Mouse (Mus musculus) CD4-positive, CD25-positive, alpha-beta regulatory T cell, adult 2 months (primary cell): ENCODE measurements around the gene Plxna4.

Experiments used
- DNase-seq: peaks from one replicate; pipeline ENCODE4 v3.0.0-alpha.2; 2012; ENCODE audit warnings: low read depth, low spot score

The Plxna4 gene

GRCm38 (mm10) chr6:32406316-32407095 lies 181.5 kb downstream of the Plxna4 start:
- DNase-seq, result no peak

- DNase-seq, result no peak
Observed at GRCm38 (mm10) chr6:32402560-32403235, 185.3 kb downstream of the Plxna4 start.

GRCm38 (mm10) chr6:32398261-32398660 lies 189.7 kb downstream of the Plxna4 start:
- DNase-seq, result no peak

GRCm38 (mm10) chr6:32397133-32397730 lies 190.8 kb downstream of the Plxna4 start:
- no peak for DNase-seq

- no peak for DNase-seq
Observed at GRCm38 (mm10) chr6:32395415-32395814, 192.6 kb downstream of the Plxna4 start.

- no peak for DNase-seq
Observed at GRCm38 (mm10) chr6:32392262-32392661, 195.7 kb downstream of the Plxna4 start.

GRCm38 (mm10) chr6:32388276-32388675 lies 199.7 kb downstream of the Plxna4 start:
- DNase-seq, result no peak

GRCm38 (mm10) chr6:32386915-32387314 lies 201.1 kb downstream of the Plxna4 start:
- no peak for DNase-seq

- no peak for DNase-seq
Observed at GRCm38 (mm10) chr6:32384937-32385336, 203.1 kb downstream of the Plxna4 start.

GRCm38 (mm10) chr6:32384423-32384822 lies 203.6 kb downstream of the Plxna4 start:
- no peak for DNase-seq

GRCm38 (mm10) chr6:32381516-32381915 lies 206.5 kb downstream of the Plxna4 start:
- no peak for DNase-seq

- DNase-seq, result no peak
Observed at GRCm38 (mm10) chr6:32377181-32377580, 210.8 kb downstream of the Plxna4 start.

- no peak for DNase-seq
Observed at GRCm38 (mm10) chr6:32373931-32374361, 214.0 kb downstream of the Plxna4 start.

GRCm38 (mm10) chr6:32369092-32369491 lies 218.9 kb downstream of the Plxna4 start:
- DNase-seq, result no peak

GRCm38 (mm10) chr6:32368408-32368807 lies 219.6 kb downstream of the Plxna4 start:
- no peak for DNase-seq

- no peak for DNase-seq
Observed at GRCm38 (mm10) chr6:32364933-32365332, 223.1 kb downstream of the Plxna4 start.

- DNase-seq, result no peak
Observed at GRCm38 (mm10) chr6:32363489-32364068, 224.4 kb downstream of the Plxna4 start.

- no peak for DNase-seq
Observed at GRCm38 (mm10) chr6:32362421-32362820, 225.6 kb downstream of the Plxna4 start.

- DNase-seq, result no peak
Observed at GRCm38 (mm10) chr6:32359675-32360074, 228.3 kb downstream of the Plxna4 start.

- no peak for DNase-seq
Observed at GRCm38 (mm10) chr6:32357497-32357896, 230.5 kb downstream of the Plxna4 start.

- DNase-seq, result no peak
Observed at GRCm38 (mm10) chr6:32355559-32355958, 232.4 kb downstream of the Plxna4 start.

- DNase-seq, result no peak
Observed at GRCm38 (mm10) chr6:32348996-32349395, 239.0 kb downstream of the Plxna4 start.
